Mouse (Mus musculus) CD4-positive, CD25-positive, alpha-beta regulatory T cell, adult 4 months (primary cell): Measurements from ENCODE around the gene Tuba3a. TPM values are rescaled to one million over a fixed set of nuclear protein-coding genes. Genes with fewer than 3 reads are reported as not detected.

ENCODE experiments used
- ATAC-seq: one replicate; pipeline ENCODE4 v1.8.0; 2017
- polyA plus RNA-seq, 2 experiments: library from polyadenylated mRNA; unstranded; fragments of 100-300 nt; shearing (Covaris generic); gene quantifications; one replicate each; pipeline ENCODE4 v1.2.1; 2017

Tuba3a gene
- polyA plus RNA-seq, 2 experiments from 2014 or later: 1.9 to 2.3 TPM

DNA sequence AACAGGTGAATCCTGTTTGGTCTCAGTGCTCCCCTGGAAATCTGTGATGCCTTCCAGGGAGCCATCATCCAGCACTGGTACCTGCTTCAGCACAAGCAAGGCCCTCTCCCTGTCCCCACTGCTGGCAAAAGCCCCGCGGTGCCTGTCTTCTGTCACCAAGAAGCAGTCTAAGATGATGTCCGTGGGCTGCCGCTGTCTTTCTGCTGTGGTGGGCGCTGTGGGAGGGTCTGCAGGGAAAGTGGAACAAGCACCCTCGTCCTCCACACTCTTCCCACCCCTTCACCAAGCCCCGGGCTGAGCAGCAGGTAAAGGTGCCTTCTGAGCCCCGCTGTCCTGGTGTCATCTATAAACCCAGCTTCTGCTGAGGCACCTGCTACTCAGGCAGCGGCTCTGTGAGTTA lies 55.3 kb downstream of the Tuba3a start:
- ATAC-seq: no peak

Other genes starting within 250 kb of the Tuba3a start
- 10 to 100 TPM; 48.3 to 64.6 TPM for gene Ing4, start 246.3 kb downstream of the Tuba3a start, polyA plus RNA-seq
- 10 to 100 TPM; 24.6 to 25.9 TPM for gene Acrbp, start 236.4 kb downstream of the Tuba3a start, polyA plus RNA-seq
- gene Lpar5, start 218.1 kb downstream of the Tuba3a start, polyA plus RNA-seq: 10 to 100 TPM; 12.1 to 19.9 TPM
- 10 to 100 TPM; 61.4 to 71.9 TPM for gene Chd4, start 190.1 kb downstream of the Tuba3a start, polyA plus RNA-seq
- 10 to 100 TPM; 51.5 to 59.7 TPM for gene Nop2, start 154.1 kb downstream of the Tuba3a start, polyA plus RNA-seq
- gene Iffo1, start 140.8 kb downstream of the Tuba3a start, polyA plus RNA-seq: 10 to 100 TPM in 1 of 2 experiments, 1 to 10 TPM in 1; 9.5 to 10.6 TPM
- gene Gapdh, start 119.6 kb downstream of the Tuba3a start, polyA plus RNA-seq: 100 to 1,000 TPM; 215 to 384 TPM
- 10 to 100 TPM; 22.6 to 49.4 TPM for gene Ncapd2, start 94.3 kb downstream of the Tuba3a start, polyA plus RNA-seq
- gene Mrpl51, start 94.2 kb downstream of the Tuba3a start, polyA plus RNA-seq: 10 to 100 TPM; 67.5 to 77.7 TPM
- 10 to 100 TPM; 17.0 to 28.4 TPM for gene Vamp1, start 70.5 kb downstream of the Tuba3a start, polyA plus RNA-seq
- 100 to 1,000 TPM in 1 of 2 experiments, 10 to 100 TPM in 1; 88.2 to 156 TPM for gene Tapbpl, start 54.2 kb downstream of the Tuba3a start, polyA plus RNA-seq
- 100 to 1,000 TPM; 638 to 724 TPM for gene Cd27, start 49.0 kb downstream of the Tuba3a start, polyA plus RNA-seq
- gene Ltbr, start 27.8 kb upstream of the Tuba3a start, polyA plus RNA-seq: under 1 TPM in 1 of 2 experiments, not detected in 1; 0.28 TPM
- not detected for gene Scnn1a, start 34.6 kb upstream of the Tuba3a start, polyA plus RNA-seq
- 10 to 100 TPM; 24.9 to 43.5 TPM for gene Tnfrsf1a, start 63.3 kb upstream of the Tuba3a start, polyA plus RNA-seq
- under 1 TPM in 1 of 2 experiments, not detected in 1; 0.12 TPM for gene Plekhg6, start 94.8 kb upstream of the Tuba3a start, polyA plus RNA-seq
- 100 to 1,000 TPM in 1 of 2 experiments, 10 to 100 TPM in 1; 98.5 to 108 TPM for gene Cd9, start 208.7 kb upstream of the Tuba3a start, polyA plus RNA-seq